Mouse (Mus musculus) brain, embryonic 14.5 days (tissue): ENCODE measurements at regions not wholly inside any gene's neighbourhood (a gene's known extent, or its start where the extent isn't known, plus 50 kb on each side); places are given as distances from the start of the nearest gene placed in this dataset.

ENCODE experiments used
- CTCF ChIP-seq: fragments of 200-500 bp; IDR thresholded peaks from 2 replicates; pipeline ENCODE4 v1.5.1; 2012; ENCODE audit warnings: inconsistent platforms, mild to moderate bottlenecking, moderate library complexity, borderline replicate concordance; ENCODE audit not compliant: insufficient read depth, insufficient read length; ENCODE audit errors: extremely low read depth
- POLR2A ChIP-seq: fragments of 200-500 bp; IDR thresholded peaks from 2 replicates; pipeline ENCODE4 v1.6.1; 2012; ENCODE audit warnings: mild to moderate bottlenecking, inconsistent platforms, borderline replicate concordance; ENCODE audit not compliant: poor library complexity, insufficient read depth, insufficient read length, severe bottlenecking; ENCODE audit errors: extremely low read depth

- TF ChIP-seq CTCF (no peak), POLR2A (no peak)
These were observed 180.0 kb downstream of the Emp1 start for GRCm38 (mm10) chr6:135542356-135542755.
